Mouse (Mus musculus): ENCODE measurements around the gene Pakap.
"Not testable (repeated sequence)": the region's sequence is repeated elsewhere in the genome, so short reads cannot be mapped to it uniquely, and the experiment has no call there.

Pakap gene

GRCm38 (mm10) chr4:57886066-57886887 lies 318.3 kb downstream of the Pakap start:
- Histone ChIP-seq H3K36me3 (ENCODE audit: control insufficient read depth, insufficient read depth, low read length, poor library complexity, severe bottlenecking) (no peaks in the 10 kb centered on the region), H3K27me3 (ENCODE audit: control insufficient read depth, insufficient read depth, low read length, poor library complexity, severe bottlenecking) (no peaks in the 10 kb centered on the region)
- peak; percentile 33 for DNase-seq (ENCODE audit: low read depth, low spot score)

GRCm38 (mm10) chr4:57886888-57887230 lies 318.9 kb downstream of the Pakap start:
- no peaks in the 10 kb centered on the region for H3K36me3 ChIP-seq (ENCODE audit: control insufficient read depth, insufficient read depth, low read length, poor library complexity, severe bottlenecking)
- DNase-seq (ENCODE audit: low read depth, low spot score), result no peak

GRCm38 (mm10) chr4:57888246-57888645 lies 320.3 kb downstream of the Pakap start:
- Histone ChIP-seq H3K36me3 (ENCODE audit: control insufficient read depth, insufficient read depth, low read length, poor library complexity, severe bottlenecking) (no peaks in the 10 kb centered on the region), H3K27me3 (ENCODE audit: control insufficient read depth, insufficient read depth, low read length, poor library complexity, severe bottlenecking) (no peaks in the 10 kb centered on the region)
- DNase-seq (ENCODE audit: low read depth, low spot score), result no peak

More at GRCm38 (mm10) chr4:57886888-57887230, 318.9 kb downstream of the Pakap start:
- no peaks in the 10 kb centered on the region for H3K27me3 ChIP-seq (ENCODE audit: control insufficient read depth, insufficient read depth, low read length, poor library complexity, severe bottlenecking)

GRCm38 (mm10) chr4:57888978-57889377 lies 321.0 kb downstream of the Pakap start:
- H3K36me3 ChIP-seq (ENCODE audit: control insufficient read depth, insufficient read depth, low read length, poor library complexity, severe bottlenecking); H3K27me3 ChIP-seq (ENCODE audit: control insufficient read depth, insufficient read depth, low read length, poor library complexity, severe bottlenecking); DNase-seq (ENCODE audit: low read depth, low spot score): not testable (repeated sequence)

GRCm38 (mm10) chr4:57889773-57890172 lies 321.8 kb downstream of the Pakap start:
- Histone ChIP-seq H3K36me3 (ENCODE audit: control insufficient read depth, insufficient read depth, low read length, poor library complexity, severe bottlenecking) (no peaks in the 10 kb centered on the region), H3K27me3 (ENCODE audit: control insufficient read depth, insufficient read depth, low read length, poor library complexity, severe bottlenecking) (no peaks in the 10 kb centered on the region)
- no peak for DNase-seq (ENCODE audit: low read depth, low spot score)

- DNase-seq (ENCODE audit: low read depth, low spot score), result no peak
- Histone ChIP-seq H3K27me3 (ENCODE audit: control insufficient read depth, insufficient read depth, low read length, poor library complexity, severe bottlenecking) (no peaks in the 10 kb centered on the region), H3K36me3 (ENCODE audit: control insufficient read depth, insufficient read depth, low read length, poor library complexity, severe bottlenecking) (no peaks in the 10 kb centered on the region)
Observed at GRCm38 (mm10) chr4:57892001-57892586, 324.1 kb downstream of the Pakap start.

GRCm38 (mm10) chr4:57895140-57895539 lies 327.2 kb downstream of the Pakap start:
- H3K27me3 ChIP-seq (ENCODE audit: control insufficient read depth, insufficient read depth, low read length, poor library complexity, severe bottlenecking), result no peaks in the 10 kb centered on the region
- H3K36me3 ChIP-seq (ENCODE audit: control insufficient read depth, insufficient read depth, low read length, poor library complexity, severe bottlenecking), result no peaks in the 10 kb centered on the region
- DNase-seq (ENCODE audit: low read depth, low spot score), result no peak

GRCm38 (mm10) chr4:57895902-57896301 lies 327.9 kb downstream of the Pakap start:
- no peaks in the 10 kb centered on the region for H3K27me3 ChIP-seq (ENCODE audit: control insufficient read depth, insufficient read depth, low read length, poor library complexity, severe bottlenecking)
- H3K36me3 ChIP-seq (ENCODE audit: control insufficient read depth, insufficient read depth, low read length, poor library complexity, severe bottlenecking), result no peaks in the 10 kb centered on the region
- no peak for DNase-seq (ENCODE audit: low read depth, low spot score)

GRCm38 (mm10) chr4:57896631-57897030 lies 328.7 kb downstream of the Pakap start:
- no peak for DNase-seq (ENCODE audit: low read depth, low spot score)
- Histone ChIP-seq H3K27me3 (ENCODE audit: control insufficient read depth, insufficient read depth, low read length, poor library complexity, severe bottlenecking) (no peaks in the 10 kb centered on the region), H3K36me3 (ENCODE audit: control insufficient read depth, insufficient read depth, low read length, poor library complexity, severe bottlenecking) (no peaks in the 10 kb centered on the region)

- Histone ChIP-seq H3K27me3 (ENCODE audit: control insufficient read depth, insufficient read depth, low read length, poor library complexity, severe bottlenecking) (no peaks in the 10 kb centered on the region), H3K36me3 (ENCODE audit: control insufficient read depth, insufficient read depth, low read length, poor library complexity, severe bottlenecking) (no peaks in the 10 kb centered on the region)
- peak; percentile 49 for DNase-seq (ENCODE audit: low read depth, low spot score)
Observed at GRCm38 (mm10) chr4:57901210-57901609, 333.2 kb downstream of the Pakap start.

GRCm38 (mm10) chr4:57902619-57903018 lies 334.6 kb downstream of the Pakap start:
- no peaks in the 10 kb centered on the region for H3K27me3 ChIP-seq (ENCODE audit: control insufficient read depth, insufficient read depth, low read length, poor library complexity, severe bottlenecking)
- no peaks in the 10 kb centered on the region for H3K36me3 ChIP-seq (ENCODE audit: control insufficient read depth, insufficient read depth, low read length, poor library complexity, severe bottlenecking)
- DNase-seq (ENCODE audit: low read depth, low spot score), result peak; percentile 15

- peak; percentile 80 for DNase-seq (ENCODE audit: low read depth, low spot score)
- H3K36me3 ChIP-seq (ENCODE audit: control insufficient read depth, insufficient read depth, low read length, poor library complexity, severe bottlenecking), result no peaks in the 10 kb centered on the region
- no peaks in the 10 kb centered on the region for H3K27me3 ChIP-seq (ENCODE audit: control insufficient read depth, insufficient read depth, low read length, poor library complexity, severe bottlenecking)
Observed at GRCm38 (mm10) chr4:57904211-57904610, 336.2 kb downstream of the Pakap start.

GRCm38 (mm10) chr4:57904638-57905037 lies 336.7 kb downstream of the Pakap start:
- no peaks in the 10 kb centered on the region for H3K27me3 ChIP-seq (ENCODE audit: control insufficient read depth, insufficient read depth, low read length, poor library complexity, severe bottlenecking)
- H3K36me3 ChIP-seq (ENCODE audit: control insufficient read depth, insufficient read depth, low read length, poor library complexity, severe bottlenecking), result no peaks in the 10 kb centered on the region
- no peak for DNase-seq (ENCODE audit: low read depth, low spot score)

- no peak for DNase-seq (ENCODE audit: low read depth, low spot score)
- no peaks in the 10 kb centered on the region for H3K27me3 ChIP-seq (ENCODE audit: control insufficient read depth, insufficient read depth, low read length, poor library complexity, severe bottlenecking)
- H3K36me3 ChIP-seq (ENCODE audit: control insufficient read depth, insufficient read depth, low read length, poor library complexity, severe bottlenecking), result no peaks in the 10 kb centered on the region
Observed at GRCm38 (mm10) chr4:57906708-57907107, 338.7 kb downstream of the Pakap start.

- H3K36me3 ChIP-seq (ENCODE audit: control insufficient read depth, insufficient read depth, low read length, poor library complexity, severe bottlenecking), result no peaks in the 10 kb centered on the region
- H3K27me3 ChIP-seq (ENCODE audit: control insufficient read depth, insufficient read depth, low read length, poor library complexity, severe bottlenecking), result no peaks in the 10 kb centered on the region
- DNase-seq (ENCODE audit: low read depth, low spot score), result no peak
Observed at GRCm38 (mm10) chr4:57908860-57909259, 340.9 kb downstream of the Pakap start.

All from splenic B cell, adult 2 months (primary cell).